Mouse (Mus musculus): Measurements from ENCODE around the gene Insm1. TPM values are rescaled to one million over a fixed set of nuclear protein-coding genes. Genes with fewer than 3 reads are reported as not detected.

Gene Insm1
- total RNA-seq (2021): 10 to 100 TPM; 11.6 to 14.7 TPM

- DNase-seq: peak; percentile 94
- intact Hi-C loops (cut with DNase I): loop anchor here (5.0 to 10.0 kb wide), 3 partner anchors 83 to 264 kb away; no protein-coding TSS in a partner anchor
Measured at GRCm38 (mm10) chr2:146221076-146221928, at the start of gene Insm1. Insm1 (plus strand) TSS chr2:146221921.

- intact Hi-C loops (cut with DNase I): no loop called here
- peak; percentile 46 for DNase-seq
Measured at GRCm38 (mm10) chr2:146172106-146172505, 49.6 kb upstream of the Insm1 start.

- DNase-seq: peak; percentile 18
- intact Hi-C loops (cut with DNase I): no loop called here
Measured at GRCm38 (mm10) chr2:146174173-146174572, 47.5 kb upstream of the Insm1 start.

DNA sequence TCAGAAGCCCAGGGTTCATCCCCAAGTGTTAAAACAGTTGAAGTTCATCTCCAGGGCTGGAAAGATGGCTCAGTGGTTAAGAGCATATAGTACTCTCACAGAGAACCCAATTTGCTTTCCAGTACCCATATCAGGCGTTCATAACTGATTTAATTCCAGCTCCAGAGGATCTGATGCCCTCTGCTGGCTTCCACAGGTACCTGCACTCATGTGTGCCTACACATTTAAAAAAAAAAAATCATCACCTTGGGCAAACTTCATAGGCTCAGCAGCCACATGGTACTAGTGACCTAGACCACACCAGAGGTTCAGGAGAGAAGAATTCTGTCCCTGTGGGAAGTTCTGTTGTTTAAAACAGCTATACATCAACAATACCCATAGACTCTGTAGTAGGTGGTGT is 43.0 kb upstream of the Insm1 start:
- intact Hi-C loops (cut with DNase I): no loop called here
- DNase-seq: no peak

DNA sequence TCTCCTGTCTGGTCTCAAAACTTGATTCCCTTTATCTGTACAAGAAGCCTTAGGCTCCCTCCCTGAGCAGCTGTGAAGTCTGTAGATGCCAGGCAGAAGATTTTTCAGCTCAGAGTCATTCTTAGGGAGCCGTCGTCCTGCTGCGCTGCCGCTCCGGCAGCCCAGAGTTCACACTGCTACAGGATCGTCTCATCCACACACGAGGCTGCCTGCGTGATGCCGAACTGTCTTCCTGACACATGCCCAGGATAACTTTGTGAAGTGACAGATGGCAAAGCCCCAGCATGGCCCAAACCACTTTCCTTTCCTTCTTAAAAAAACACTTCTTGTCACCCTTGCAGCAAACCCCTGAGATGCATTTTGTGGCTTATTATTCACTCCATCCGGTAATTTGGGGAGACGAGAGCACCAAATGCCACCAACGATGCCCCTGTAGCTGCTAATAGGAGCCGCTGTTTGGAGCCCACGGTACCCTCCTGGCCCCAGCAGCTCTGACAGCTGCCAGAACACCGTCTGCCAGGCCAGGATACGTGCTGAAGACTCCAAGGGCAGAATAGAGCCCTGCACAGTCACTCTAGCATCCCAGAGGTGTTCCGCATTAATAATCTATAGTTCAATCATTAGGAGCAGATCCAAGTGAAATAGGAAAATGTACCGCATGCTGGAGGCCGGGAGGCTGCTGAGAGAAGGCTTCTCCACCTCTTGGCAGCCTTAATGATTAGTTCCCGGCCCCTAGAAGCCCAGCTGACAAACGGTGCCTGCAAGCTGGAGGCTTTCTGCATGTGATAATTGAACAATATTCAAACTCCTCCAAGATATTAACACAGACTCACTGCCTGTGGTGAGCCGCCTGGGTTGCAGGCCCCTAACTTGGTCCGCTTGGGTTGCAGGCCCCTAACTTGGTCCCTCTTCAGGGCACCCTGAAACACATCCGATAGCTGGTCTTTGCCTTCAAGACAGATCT is 37.6 kb upstream of the Insm1 start:
- peak; percentile 66 for DNase-seq
- intact Hi-C loops (cut with DNase I): no loop called here

DNA sequence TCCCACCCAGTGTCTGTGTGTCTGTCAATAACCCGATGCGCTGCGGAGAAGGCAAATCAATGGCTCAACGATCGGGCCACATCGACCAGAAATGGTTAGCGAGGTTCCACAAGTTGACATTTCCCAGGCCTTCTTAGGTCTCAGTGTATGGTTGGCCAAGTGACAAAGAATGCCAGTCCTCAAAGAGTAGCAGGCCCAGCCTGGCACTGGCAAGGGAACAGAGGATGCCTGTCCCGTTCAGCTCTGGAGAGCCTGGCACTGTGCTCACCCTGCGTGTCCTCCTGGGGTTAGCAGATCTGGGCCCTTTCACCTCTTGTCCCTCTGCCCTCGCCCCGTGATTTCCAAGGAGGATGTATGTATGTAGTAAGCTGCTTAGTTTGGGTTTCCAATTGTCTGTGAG is 25.6 kb upstream of the Insm1 start:
- no peak for DNase-seq
- intact Hi-C loops (cut with DNase I): no loop called here

DNA sequence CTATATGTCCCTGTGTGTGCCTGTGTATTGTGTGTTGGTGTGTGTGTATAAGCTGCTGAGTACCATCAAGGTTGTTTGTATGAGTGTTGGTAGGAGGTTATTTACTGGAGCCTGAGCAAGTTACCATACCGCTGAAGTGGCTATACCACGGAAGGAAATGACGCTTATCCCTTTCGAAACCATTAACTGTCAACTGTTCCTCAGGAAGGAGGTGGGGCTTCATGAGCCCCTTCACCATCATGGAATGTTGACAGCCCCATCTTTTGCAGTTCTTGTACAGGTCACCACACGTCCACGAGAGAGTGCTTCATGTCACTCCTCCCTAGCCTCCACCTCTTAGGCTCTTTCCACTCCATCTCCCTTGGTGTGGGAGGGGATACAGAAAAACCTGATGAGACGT is 23.8 kb upstream of the Insm1 start:
- intact Hi-C loops (cut with DNase I): no loop called here
- DNase-seq: no peak

- intact Hi-C loops (cut with DNase I): no loop called here
- DNase-seq: no peak
Measured at GRCm38 (mm10) chr2:146210968-146211367, 10.8 kb upstream of the Insm1 start.

DNA sequence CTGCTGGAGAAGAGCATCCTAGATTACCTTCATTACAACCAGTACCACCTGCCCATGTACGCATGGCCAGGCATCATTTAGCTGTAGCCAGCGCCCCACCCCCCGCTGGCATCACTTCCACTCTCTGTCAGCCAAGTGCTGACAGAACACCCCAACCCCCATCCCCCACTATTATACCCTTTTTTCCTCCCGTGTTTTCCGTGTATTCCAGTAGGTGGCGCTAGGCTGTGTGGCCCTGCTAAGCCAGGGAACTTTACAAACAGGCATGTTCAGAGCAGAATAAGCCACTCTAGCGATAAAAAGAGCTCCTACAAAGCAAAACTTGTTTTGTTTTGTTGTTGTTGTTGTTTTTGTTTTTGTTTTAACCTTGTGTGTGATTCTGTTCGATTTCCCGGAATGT is 7.0 kb upstream of the Insm1 start:
- intact Hi-C loops (cut with DNase I): no loop called here
- DNase-seq: peak; percentile 73

GRCm38 (mm10) chr2:146216111-146217064 is 5.3 kb upstream of the Insm1 start:
- DNase-seq: no peak
- intact Hi-C loops (cut with DNase I): no loop called here

DNA sequence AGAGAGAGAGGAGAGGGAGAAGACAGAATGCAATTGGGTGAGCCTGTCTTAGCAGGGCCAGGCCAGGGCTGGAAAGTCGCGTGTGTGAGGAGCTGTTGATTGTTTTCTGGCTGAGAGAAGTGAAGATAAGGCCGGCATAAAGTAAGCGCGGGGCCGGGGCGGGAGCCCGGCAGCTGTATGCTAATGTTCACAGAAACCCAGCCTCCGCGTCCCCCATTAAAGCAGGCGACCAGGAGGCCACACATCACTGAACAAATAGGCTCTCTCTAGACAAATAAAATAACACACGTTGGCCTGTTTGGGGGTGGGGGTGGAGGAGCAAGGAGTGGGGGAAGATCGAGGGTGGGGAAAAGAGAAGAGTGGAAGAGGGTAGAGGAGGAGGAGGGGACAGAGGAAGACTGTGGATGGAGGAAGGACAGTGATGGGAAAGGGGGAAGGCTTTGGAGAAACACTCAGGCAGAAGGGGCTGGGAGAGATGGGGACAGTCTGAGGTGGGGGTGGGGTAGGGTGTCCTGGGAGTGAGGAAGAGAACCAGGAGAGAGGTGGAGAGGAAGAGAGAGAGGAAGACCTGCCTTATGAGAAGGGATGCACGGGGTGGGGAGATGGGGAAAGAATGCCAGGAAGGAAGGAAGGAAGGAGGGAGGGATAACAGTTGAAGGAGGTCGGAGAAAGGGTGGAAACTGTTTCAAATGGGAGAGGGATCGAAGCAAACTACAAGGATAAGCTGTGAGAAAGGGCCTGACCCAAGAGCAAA is 4.3 kb upstream of the Insm1 start:
- intact Hi-C loops (cut with DNase I): no loop called here
- peak; percentile 42 for DNase-seq

- DNase-seq: peak; percentile 50
Measured at GRCm38 (mm10) chr2:146218161-146218691, 3.5 kb upstream of the Insm1 start.

DNA sequence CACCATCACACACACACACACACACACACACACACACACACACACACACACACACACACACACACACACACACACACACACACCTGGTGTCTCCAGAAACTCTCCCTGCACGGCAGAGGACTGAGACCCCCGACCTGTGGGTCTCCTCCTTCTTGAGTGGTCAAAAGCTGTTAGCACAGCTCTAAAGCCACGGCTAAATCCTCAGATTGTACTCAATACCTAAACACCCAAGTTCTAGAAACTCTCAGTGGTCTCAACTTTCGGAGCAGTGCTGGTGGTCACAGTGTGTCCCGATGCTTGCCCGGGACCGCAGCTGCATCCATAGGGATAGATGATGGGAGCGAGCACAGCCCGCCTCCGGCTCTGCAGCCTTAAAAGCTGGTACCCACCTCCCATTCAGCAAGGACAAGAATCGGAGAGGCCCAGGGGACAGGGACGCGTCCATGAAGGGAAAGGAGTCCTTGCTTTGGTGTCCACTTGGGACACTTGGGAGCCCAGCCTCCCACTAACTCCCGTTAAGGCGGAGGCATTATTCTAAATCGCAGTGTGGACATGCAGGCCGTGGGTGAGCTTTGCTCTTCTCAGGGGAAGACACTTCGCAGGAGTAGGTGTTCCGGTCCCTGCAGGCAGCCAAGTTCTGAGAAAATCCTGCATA is 2.7 kb upstream of the Insm1 start:
- DNase-seq: peak; percentile 32
- intact Hi-C loops (cut with DNase I): no loop called here

More at GRCm38 (mm10) chr2:146218161-146218691, 3.5 kb upstream of the Insm1 start:
- intact Hi-C loops (cut with DNase I): no loop called here

GRCm38 (mm10) chr2:146219791-146220190 is 1.9 kb upstream of the Insm1 start:
- peak; percentile 29 for DNase-seq
- intact Hi-C loops (cut with DNase I): loop anchor here (5.0 to 10.0 kb wide), 3 partner anchors 85 to 262 kb away; no protein-coding TSS in a partner anchor

DNA sequence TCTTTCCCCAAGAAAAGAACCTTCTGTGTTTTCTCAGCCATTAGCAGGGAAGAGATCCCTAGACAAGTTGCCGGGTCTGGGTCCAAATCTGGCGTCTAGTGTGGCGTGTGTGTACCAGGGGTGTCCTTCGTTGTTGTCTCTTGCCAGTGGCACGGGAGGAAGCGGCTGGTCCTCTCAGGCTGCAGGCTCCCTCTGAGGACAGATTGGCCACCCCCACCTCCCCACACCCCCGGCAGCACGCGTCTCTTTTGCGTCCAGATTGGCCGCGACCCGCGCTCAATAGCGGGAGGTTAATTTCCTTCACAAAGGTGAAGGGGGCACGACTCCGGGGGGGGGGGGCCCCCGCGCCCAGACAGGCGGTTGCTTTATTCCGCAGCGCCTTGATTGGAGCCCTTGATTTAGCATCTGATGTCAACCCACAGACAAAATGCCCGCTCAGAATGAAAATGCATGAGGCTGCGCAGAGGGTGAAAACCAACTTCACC is 1.1 kb upstream of the Insm1 start:
- intact Hi-C loops (cut with DNase I): loop anchor here (5.0 to 10.0 kb wide), 3 partner anchors 84 to 263 kb away; no protein-coding TSS in a partner anchor
- DNase-seq: peak; percentile 86

GRCm38 (mm10) chr2:146221929-146222278 is 183 bp downstream of the Insm1 start:
- intact Hi-C loops (cut with DNase I): loop anchor here (5.0 to 10.0 kb wide), 3 partner anchors 83 to 265 kb away; no protein-coding TSS in a partner anchor

GRCm38 (mm10) chr2:146222279-146223175 is 806 bp downstream of the Insm1 start:
- peak; percentile 48 for DNase-seq
- intact Hi-C loops (cut with DNase I): loop anchor here (5.0 to 10.0 kb wide), 3 partner anchors 82 to 265 kb away; no protein-coding TSS in a partner anchor

More at GRCm38 (mm10) chr2:146221929-146222278, 183 bp downstream of the Insm1 start:
- peak; percentile 97 for DNase-seq

Data from left cerebral cortex, postnatal 4 days (tissue).